Comparison of ENCODE assay signal across 8 mouse cellular contexts in the genomic region with DNA sequence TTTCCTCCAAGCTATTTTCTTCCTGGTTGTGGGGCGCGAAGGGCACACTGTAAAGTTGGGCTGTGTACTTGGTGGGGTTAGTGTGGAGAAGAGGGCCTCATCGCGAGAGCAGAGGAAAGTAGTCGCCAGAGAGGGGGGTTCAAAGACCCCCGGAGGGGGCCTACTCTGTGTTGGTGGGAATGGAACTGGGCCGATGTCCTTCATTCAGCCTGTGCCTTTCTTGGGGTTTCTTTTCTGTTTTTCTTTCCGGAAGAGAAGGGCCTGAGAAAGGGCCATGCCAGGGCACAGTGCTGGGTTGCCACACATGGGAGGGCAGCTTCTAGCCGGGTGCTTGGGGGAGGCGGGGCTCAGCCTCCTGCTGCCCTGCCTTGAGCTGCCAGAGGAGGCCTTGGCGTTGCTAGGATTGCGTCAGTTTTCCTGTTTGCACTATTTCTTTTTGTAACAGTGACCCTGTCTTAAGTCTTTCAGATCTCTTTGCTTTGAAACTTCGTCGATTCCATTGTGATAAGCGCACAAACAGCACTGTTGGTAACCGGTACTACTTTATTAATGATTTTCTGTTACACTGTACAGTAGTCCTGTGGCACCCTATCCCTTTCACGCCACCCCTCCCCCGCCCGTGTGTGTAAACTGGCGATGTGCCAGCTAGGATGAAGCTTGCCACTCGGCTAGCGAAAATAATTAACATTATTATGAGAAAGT. TPM values are rescaled to one million over a fixed set of nuclear protein-coding genes. Genes with fewer than 3 reads are reported as not detected.
DNase-seq lines count a peak whose midpoint lies in the region; ATAC-seq and TF ChIP-seq lines count a peak whose summit lies in the region.

No protein-coding gene starts in this region.

- intact Hi-C loops in left cerebral cortex, postnatal 36 days (cut with DNase I) = loop anchor here (10.0 kb wide), 1 partner anchor 276 kb away; no protein-coding TSS in a partner anchor

- CTCF ChIA-PET in Patski (lab: Charles Lee) = interaction anchor here (0.9 kb wide), 1 partner anchor 15 kb away, joined by 3 read pairs; no protein-coding TSS in a partner anchor

- peaks cover 19% of the 10 kb centered on the region for H3K27me3 ChIP-seq in Patski

- ATAC-seq in Patski = peak; percentile 50
- peak; percentile 38 for ATAC-seq in inflammation-experienced regulatory T-cells, adult 6 months

- DNase-seq in Patski (ENCODE audit: low read depth, low spot score) = no peak
- peak; percentile 59 to 68 for DNase-seq in cerebellum, postnatal 14 days
- peak; percentile 30 for DNase-seq in gastrocnemius, postnatal 10 days
- peak; percentile 22 to 29 for DNase-seq in left cerebral cortex, postnatal 36 days (ENCODE audit: low spot score in 2 of 2)
- DNase-seq in mesoderm, embryonic 11.5 days (ENCODE audit: low read depth, low spot score) = peak; percentile 39
- peak; percentile 19 to 22 for DNase-seq in right cerebral cortex, postnatal 36 days (ENCODE audit: low spot score in 2 of 2)
- peak; percentile 52 to 62 for DNase-seq in urinary bladder, postnatal 36 days (ENCODE audit: low spot score in 2 of 2)

- in situ Hi-C loops in Patski (cut with MboI; ENCODE audit: low pct_unique_long_range_greater_than_20kb) = loop anchor here (5.0 kb wide), 2 partner anchors 43 to 263 kb away; no protein-coding TSS in a partner anchor

- POLR2A ChIA-PET in Patski (lab: Charles Lee) = no interaction called here

- TF ChIP-seq CTCF in Patski (IDR thresholded peaks at IDR 0.05) = no peak

RNA-seq across cellular contexts. Expression of a gene that starts 4.2 kb away (rescaled TPM):
- 151 TPM for polyA plus RNA-seq in Patski (2021)
- 10 to 100 TPM; 10.6 to 11.3 TPM for total RNA-seq in gastrocnemius, postnatal 10 days (2021)
- polyA plus RNA-seq in inflammation-experienced regulatory T-cells, adult 6 months (2017; shearing (Covaris generic)) = 10 to 100 TPM in 2 of 3 experiments, 1 to 10 TPM in 1; 8.6 to 15.8 (median 10.1) TPM
- total RNA-seq in left cerebral cortex, postnatal 36 days (2021) = 100 to 1,000 TPM; 101 to 121 TPM

Comparison
In these comparisons a context has a peak if more than half of its experiments do, and no peak if none do; other contexts are left out.
1. RNA of a gene that starts 4.2 kb away (total RNA-seq): 101 to 121 TPM in left cerebral cortex, postnatal 36 days; 10.6 to 11.3 TPM in gastrocnemius, postnatal 10 days; every median in the first group is over 4 times any median in the second.